Mouse (Mus musculus) forebrain, embryonic 15.5 days (tissue): ENCODE measurements around the gene Nfkb1. TPM values are rescaled to one million over a fixed set of nuclear protein-coding genes. Genes with fewer than 3 reads are reported as not detected.
A peak's percentile ranks its signal among the peaks of the same experiment; 100 is the strongest.

Experiments
- ATAC-seq: fragments of 200-750 bp; cut with Nextera tagmentation; replicated peaks from 2 replicates; pipeline ENCODE4 v1.8.0; 2017; ENCODE audit warnings: mild to moderate bottlenecking, moderate TSS enrichment, moderate library complexity
- H3K27ac ChIP-seq: fragments of 300-500 bp; sonication (generic); replicated peaks from 2 replicates; pipeline ENCODE4 v1.5.1; 2015; ENCODE audit warnings: mild to moderate bottlenecking, inconsistent platforms
- H3K27me3 ChIP-seq: fragments of 300-500 bp; sonication (generic); 2 replicates; pipeline ENCODE4 v1.6.1; 2015; ENCODE audit warnings: inconsistent platforms
- H3K36me3 ChIP-seq: fragments of 300-500 bp; sonication (generic); 2 replicates; pipeline ENCODE4 v1.6.1; 2015; ENCODE audit warnings: mild to moderate bottlenecking, inconsistent platforms
- H3K4me1 ChIP-seq: fragments of 300-500 bp; sonication (generic); 2 replicates; pipeline ENCODE4 v1.6.1; 2015; ENCODE audit warnings: inconsistent platforms
- H3K4me2 ChIP-seq: fragments of 300-500 bp; sonication (generic); replicated peaks from 2 replicates; pipeline ENCODE4 v1.6.1; 2015; ENCODE audit warnings: mild to moderate bottlenecking, inconsistent platforms
- H3K4me3 ChIP-seq: fragments of 300-500 bp; sonication (generic); 2 replicates; pipeline ENCODE4 v1.5.1; 2015; ENCODE audit warnings: mild to moderate bottlenecking, inconsistent platforms
- H3K9ac ChIP-seq: fragments of 300-500 bp; sonication (generic); replicated peaks from 2 replicates; pipeline ENCODE4 v1.6.1; 2015; ENCODE audit warnings: mild to moderate bottlenecking, inconsistent platforms
- H3K9me3 ChIP-seq: fragments of 300-500 bp; sonication (generic); 2 replicates; pipeline ENCODE4 v1.6.1; 2016; ENCODE audit warnings: inconsistent platforms
- WGBS: fragments of 180-500 bp; shearing (Covaris S2); methylation state at CpG from one replicate; pipeline ENCODE4 v1.1.7; 2015; ENCODE audit warnings: mixed read lengths; 5-methylcytosine and 5-hydroxymethylcytosine counted together
- polyA plus RNA-seq: library from polyadenylated mRNA; unstranded; fragments of >200 nt; fragmentation: Nextera tagmentation; extraction: Ambion mirVana; gene quantifications from 2 replicates; pipeline ENCODE4 v1.2.1, GENCODE M21; 2015

Gene Nfkb1
- polyA plus RNA-seq, 1 experiment from 2014 or later = 7.1 TPM

DNA sequence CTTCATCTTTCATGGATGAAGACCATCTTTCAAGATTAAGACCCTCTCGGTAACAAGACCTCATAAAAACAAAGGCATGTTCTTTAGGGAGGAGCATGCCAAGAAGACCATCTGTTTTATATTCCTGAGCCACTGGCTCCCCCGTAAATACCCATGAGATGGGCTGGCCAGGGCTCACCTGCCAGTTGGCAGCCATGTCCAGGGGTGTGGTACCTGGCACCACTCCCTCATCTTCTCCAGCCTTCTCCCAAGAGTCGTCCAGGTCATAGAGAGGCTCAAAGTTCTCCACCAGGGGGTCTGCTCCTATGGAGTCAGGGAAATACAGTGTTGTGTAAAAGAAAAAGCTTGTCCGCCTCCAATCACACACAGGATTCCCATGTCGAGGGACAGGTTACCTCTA lies 100.0 kb downstream of the Nfkb1 start:
- WGBS = 61% methylated on average over 5 of the region's 5 CpGs
- H3K4me1 ChIP-seq = no peaks in the 10 kb centered on the region
- ATAC-seq = peak; percentile 3; the same call in 1 of the 2 replicates
- no peak overlapping the region for H3K9ac ChIP-seq
- peaks cover 7% of the 10 kb centered on the region; the same call in 1 of the 2 replicates for H3K36me3 ChIP-seq
- no peak overlapping the region for H3K4me3 ChIP-seq
- H3K4me2 ChIP-seq = no peak overlapping the region
- H3K27me3 ChIP-seq = no peaks in the 10 kb centered on the region
- no peak overlapping the region for H3K27ac ChIP-seq
- no peaks in the 10 kb centered on the region for H3K9me3 ChIP-seq

DNA sequence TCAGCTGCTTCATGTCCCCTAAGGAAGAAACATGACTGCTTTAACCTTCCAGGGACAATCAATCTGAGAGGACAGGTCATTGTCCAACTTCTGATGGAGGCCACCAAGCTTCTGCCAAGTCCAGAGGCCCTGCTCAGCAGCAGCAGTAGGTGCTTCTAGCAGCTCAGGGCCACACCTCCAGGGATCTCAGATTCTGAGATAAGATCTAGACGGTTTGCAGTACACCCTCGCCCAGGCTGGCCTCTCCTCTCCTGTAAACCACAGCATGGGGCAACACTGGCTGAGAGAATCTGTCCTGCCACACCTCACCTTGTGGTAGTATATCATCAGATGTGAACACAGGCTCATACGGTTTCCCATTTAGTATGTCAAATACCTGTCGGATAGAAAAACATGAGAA lies 100.9 kb downstream of the Nfkb1 start:
- H3K9me3 ChIP-seq = no peaks in the 10 kb centered on the region
- H3K4me2 ChIP-seq = no peak overlapping the region
- no peak overlapping the region for H3K9ac ChIP-seq
- WGBS = 93% methylated on average over 4 of the region's 4 CpGs
- peaks cover 7% of the 10 kb centered on the region; the same call in 1 of the 2 replicates for H3K36me3 ChIP-seq
- H3K27ac ChIP-seq = no peak overlapping the region
- H3K27me3 ChIP-seq = no peaks in the 10 kb centered on the region
- no peaks in the 10 kb centered on the region for H3K4me1 ChIP-seq
- no peak for ATAC-seq
- no peak overlapping the region for H3K4me3 ChIP-seq

GRCm38 (mm10) chr3:135586471-135586880 lies 104.9 kb downstream of the Nfkb1 start:
- WGBS = 89% methylated on average over 4 of the region's 4 CpGs
- H3K4me1 ChIP-seq = peaks cover 6% of the 10 kb centered on the region
- H3K27ac ChIP-seq = no peak overlapping the region
- H3K9me3 ChIP-seq = no peaks in the 10 kb centered on the region
- no peak for ATAC-seq
- no peak overlapping the region for H3K4me3 ChIP-seq
- H3K27me3 ChIP-seq = no peaks in the 10 kb centered on the region
- no peak overlapping the region for H3K4me2 ChIP-seq
- peaks cover 10% of the 10 kb centered on the region; the same call in 1 of the 2 replicates for H3K36me3 ChIP-seq
- H3K9ac ChIP-seq = no peak overlapping the region

DNA sequence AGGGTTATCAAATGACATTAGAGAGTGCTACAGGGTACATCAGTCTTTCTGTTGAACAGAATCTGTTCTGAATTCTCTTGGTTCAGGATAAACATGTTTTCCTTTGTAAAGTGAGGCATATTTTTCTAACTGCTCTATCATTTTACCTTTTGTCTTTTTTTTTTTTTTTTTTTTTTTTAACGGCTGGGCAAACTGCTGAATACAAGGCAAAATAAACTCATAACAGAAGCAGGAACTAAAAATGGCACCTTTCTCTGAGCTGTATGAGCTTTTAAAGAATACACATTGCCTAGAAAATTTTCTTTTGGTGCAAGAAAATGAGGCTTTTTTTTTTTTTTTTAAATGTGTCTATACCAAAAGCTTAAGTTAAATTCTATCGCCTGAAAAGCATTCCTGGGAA lies 105.3 kb downstream of the Nfkb1 start:
- H3K27me3 ChIP-seq = no peaks in the 10 kb centered on the region
- no peaks in the 10 kb centered on the region for H3K9me3 ChIP-seq
- WGBS = 93% methylated on average over 2 of the region's 2 CpGs
- no peak overlapping the region for H3K4me3 ChIP-seq
- peaks cover 8% of the 10 kb centered on the region for H3K4me1 ChIP-seq
- no peak overlapping the region for H3K4me2 ChIP-seq
- ATAC-seq = no peak
- peaks cover 10% of the 10 kb centered on the region; the same call in 1 of the 2 replicates for H3K36me3 ChIP-seq
- no peak overlapping the region for H3K27ac ChIP-seq
- no peak overlapping the region for H3K9ac ChIP-seq

DNA sequence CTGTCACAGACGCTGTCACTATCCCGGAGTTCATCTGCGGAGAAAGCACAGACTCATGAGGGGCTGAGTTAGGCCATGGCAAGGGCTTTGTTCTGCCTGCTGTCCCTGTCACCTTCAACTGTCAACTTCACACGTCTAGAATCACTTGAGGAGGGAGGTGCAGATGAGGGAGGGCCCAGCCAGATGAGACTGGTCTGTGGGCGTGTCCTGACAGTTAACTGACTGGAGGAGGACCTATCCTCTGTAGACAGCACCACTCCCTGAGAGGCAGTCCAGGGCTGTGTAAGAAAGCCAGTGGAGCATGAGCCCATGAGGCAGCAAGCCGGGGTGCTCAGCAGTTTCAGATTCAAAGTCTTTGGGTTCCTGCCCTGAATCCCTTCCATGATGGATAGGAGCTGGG lies 105.9 kb downstream of the Nfkb1 start:
- Histone ChIP-seq H3K9ac (no peak overlapping the region), H3K4me1 (peaks cover 8% of the 10 kb centered on the region), H3K27ac (no peak overlapping the region), H3K4me3 (no peak overlapping the region), H3K36me3 (peaks cover 6% of the 10 kb centered on the region; the same call in 1 of the 2 replicates), H3K4me2 (no peak overlapping the region), H3K9me3 (no peaks in the 10 kb centered on the region), H3K27me3 (no peaks in the 10 kb centered on the region)
- 56% methylated on average over 6 of the region's 6 CpGs for WGBS
- peak; percentile 63; the same call in 1 of the 2 replicates for ATAC-seq

GRCm38 (mm10) chr3:135582246-135582645 lies 109.1 kb downstream of the Nfkb1 start:
- Histone ChIP-seq H3K27me3 (no peaks in the 10 kb centered on the region), H3K9me3 (no peaks in the 10 kb centered on the region), H3K4me1 (peaks cover 8% of the 10 kb centered on the region), H3K9ac (no peak overlapping the region), H3K4me3 (no peak overlapping the region), H3K36me3 (peaks cover 2% of the 10 kb centered on the region; the same call in 1 of the 2 replicates), H3K27ac (no peak overlapping the region), H3K4me2 (no peak overlapping the region)
- ATAC-seq = no peak
- WGBS = 79% methylated on average over 7 of the region's 7 CpGs

GRCm38 (mm10) chr3:135581606-135582117 lies 109.7 kb downstream of the Nfkb1 start:
- Histone ChIP-seq H3K36me3 (peaks cover 2% of the 10 kb centered on the region; the same call in 1 of the 2 replicates), H3K27ac (0 out of 2 replicates have a peak overlapping the region, but pooled peaks have one; percentile 11), H3K4me2 (no peak overlapping the region), H3K9ac (no peak overlapping the region), H3K9me3 (no peaks in the 10 kb centered on the region), H3K27me3 (no peaks in the 10 kb centered on the region), H3K4me3 (no peak overlapping the region), H3K4me1 (peaks cover 8% of the 10 kb centered on the region)
- WGBS = 10% methylated on average over 10 of the region's 10 CpGs
- peak; percentile 64 for ATAC-seq

DNA sequence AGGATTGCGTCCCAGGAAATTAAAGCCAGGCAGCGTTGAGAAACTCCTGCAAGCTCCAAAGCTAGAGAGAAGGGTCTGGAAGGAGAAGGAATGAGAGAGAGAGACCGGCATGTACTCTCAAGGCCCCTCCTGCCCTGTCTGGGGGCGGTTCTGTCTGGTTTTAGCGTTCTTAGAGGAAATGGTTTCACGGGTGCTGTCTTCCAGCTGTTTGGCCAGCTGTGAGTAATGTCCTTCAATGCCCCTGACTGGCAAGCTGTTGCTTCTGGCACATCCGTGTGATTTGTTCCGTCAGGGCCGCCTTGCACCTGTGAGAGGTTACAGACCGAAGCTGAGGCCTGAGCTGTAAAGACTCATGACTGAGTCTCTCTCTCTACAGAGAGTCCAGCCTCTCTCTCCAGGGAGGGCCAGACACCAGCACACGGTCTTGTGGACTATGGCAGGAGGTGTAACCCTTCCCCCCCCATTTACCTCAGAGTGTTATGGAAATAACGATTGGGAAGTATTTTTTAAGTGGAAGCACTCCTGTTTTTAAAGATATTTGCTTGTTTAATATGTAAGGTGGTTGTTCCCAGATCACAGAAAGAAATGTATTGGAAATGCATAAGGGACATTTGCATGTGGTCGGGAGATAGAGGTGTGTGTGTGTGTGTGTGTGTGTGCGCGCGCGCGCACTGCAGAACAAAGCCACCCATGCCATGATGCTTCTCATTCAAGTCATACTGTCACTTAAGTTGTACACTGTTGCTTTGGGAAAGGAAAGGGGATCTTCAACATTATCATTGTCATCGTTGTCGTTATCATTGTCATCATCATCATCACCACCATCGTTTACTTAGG lies 110.7 kb downstream of the Nfkb1 start:
- no peak overlapping the region for H3K27ac ChIP-seq
- H3K9ac ChIP-seq = no peak overlapping the region
- ATAC-seq = no peak
- H3K4me2 ChIP-seq = no peak overlapping the region
- WGBS = 86% methylated on average over 21 of the region's 21 CpGs
- no peak overlapping the region for H3K4me3 ChIP-seq
- H3K9me3 ChIP-seq = no peaks in the 10 kb centered on the region
- 0 out of 2 replicates have a peak, but pooled peaks cover 2% of the 10 kb centered on the region for H3K36me3 ChIP-seq
- peaks cover 8% of the 10 kb centered on the region for H3K4me1 ChIP-seq
- no peaks in the 10 kb centered on the region for H3K27me3 ChIP-seq

DNA sequence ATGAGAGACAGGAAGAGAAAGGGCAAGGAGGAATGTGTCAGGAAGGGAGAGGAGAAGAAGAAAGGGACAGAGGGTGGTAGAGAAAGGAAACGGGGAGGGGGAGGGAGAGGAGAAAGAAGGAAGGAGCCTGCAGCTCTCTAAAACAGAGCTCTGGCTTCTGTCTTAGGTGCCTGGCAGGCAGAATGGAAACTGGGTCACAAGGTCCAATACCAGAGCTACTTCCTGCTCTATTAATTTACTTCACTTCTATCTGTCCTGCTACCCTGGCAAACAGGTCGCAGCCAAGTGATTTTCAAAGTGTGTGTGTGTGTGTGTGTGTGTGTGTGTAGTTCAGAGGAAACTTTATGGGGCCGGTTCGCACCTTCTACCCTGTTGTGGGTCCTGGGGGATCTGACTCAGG lies 112.2 kb downstream of the Nfkb1 start:
- no peaks in the 10 kb centered on the region for H3K9me3 ChIP-seq
- ATAC-seq = no peak
- no peak overlapping the region for H3K27ac ChIP-seq
- no peak overlapping the region for H3K9ac ChIP-seq
- H3K4me3 ChIP-seq = no peak overlapping the region
- H3K36me3 ChIP-seq = no peaks in the 10 kb centered on the region
- peaks cover 8% of the 10 kb centered on the region for H3K4me1 ChIP-seq
- 68% methylated on average over 4 of the region's 4 CpGs for WGBS
- no peak overlapping the region for H3K4me2 ChIP-seq
- no peaks in the 10 kb centered on the region for H3K27me3 ChIP-seq

DNA sequence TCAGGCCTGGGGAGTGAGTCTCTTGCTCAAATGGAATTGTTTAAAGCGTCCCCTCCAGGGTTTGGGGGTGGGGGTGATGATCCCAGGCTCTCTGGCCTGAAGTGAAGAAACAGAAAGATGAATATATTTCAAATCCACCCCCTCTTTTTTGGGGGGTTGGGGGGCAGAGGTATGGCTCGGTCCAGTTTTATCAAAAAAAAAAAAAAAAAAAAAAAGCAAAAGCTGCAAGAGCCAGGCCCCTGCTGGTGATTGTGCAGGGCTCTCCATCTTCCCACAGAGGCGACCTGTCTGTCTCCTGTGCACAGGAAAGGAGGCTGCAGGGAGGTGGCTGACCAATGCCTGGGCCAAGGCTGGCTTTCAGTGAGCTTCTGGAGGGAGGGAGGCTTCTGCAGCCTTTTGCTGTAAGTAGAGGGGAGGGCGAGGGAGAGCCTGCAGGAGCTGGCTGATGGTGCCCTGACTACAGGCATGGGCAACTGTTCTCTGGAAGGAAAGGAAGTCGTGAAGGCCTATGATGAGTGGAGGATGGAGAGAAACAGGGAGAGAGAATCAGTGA lies 112.7 kb downstream of the Nfkb1 start:
- Histone ChIP-seq H3K4me1 (peaks cover 8% of the 10 kb centered on the region), H3K27ac (no peak overlapping the region), H3K9ac (no peak overlapping the region), H3K27me3 (no peaks in the 10 kb centered on the region), H3K4me3 (no peak overlapping the region), H3K9me3 (no peaks in the 10 kb centered on the region), H3K36me3 (no peaks in the 10 kb centered on the region), H3K4me2 (no peak overlapping the region)
- 46% methylated on average over 5 of the region's 5 CpGs for WGBS
- ATAC-seq = no peak

DNA sequence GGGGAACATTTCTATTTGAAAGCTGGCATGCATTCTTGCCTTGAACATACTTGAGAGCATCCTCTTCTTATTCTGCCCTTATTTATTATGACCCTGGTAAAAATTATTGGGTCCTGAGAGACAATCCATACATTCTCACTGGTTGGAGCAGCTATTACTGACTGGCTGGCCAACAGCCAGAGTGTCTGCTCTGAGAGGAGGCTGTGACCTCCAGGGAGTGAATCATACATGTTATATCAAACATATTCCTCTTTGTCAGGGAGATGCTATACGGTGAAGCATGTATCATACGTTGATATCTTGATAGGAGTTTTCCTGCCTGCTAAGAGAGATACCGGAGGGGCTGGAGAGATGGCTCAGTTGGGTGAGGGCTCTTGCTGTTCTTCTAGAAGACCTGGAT lies 116.2 kb downstream of the Nfkb1 start:
- Histone ChIP-seq H3K36me3 (no peaks in the 10 kb centered on the region), H3K27me3 (no peaks in the 10 kb centered on the region), H3K9me3 (no peaks in the 10 kb centered on the region), H3K4me3 (no peak overlapping the region), H3K27ac (no peak overlapping the region), H3K4me1 (no peaks in the 10 kb centered on the region), H3K4me2 (no peak overlapping the region), H3K9ac (no peak overlapping the region)
- 97% methylated on average over 3 of the region's 3 CpGs for WGBS
- ATAC-seq = no peak

DNA sequence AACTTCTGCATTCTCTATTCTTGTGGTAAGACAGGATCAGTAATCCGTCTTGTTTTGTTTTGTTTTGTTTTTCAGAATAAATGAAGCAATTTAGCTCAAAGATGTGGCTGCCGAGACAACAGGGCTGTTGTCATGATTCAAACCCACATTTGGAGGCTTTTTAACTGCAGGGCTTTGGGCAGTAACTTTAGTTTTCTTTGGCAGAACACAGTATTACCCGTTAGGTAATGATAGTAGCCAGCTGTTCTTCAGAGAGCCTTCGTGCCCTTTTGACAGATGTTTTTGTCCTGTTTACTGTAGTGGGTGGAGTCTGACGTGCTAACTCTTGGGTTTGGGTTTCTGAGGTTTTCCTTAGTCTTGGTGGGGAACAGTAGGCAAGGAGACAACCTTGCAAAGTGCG lies 118.3 kb downstream of the Nfkb1 start:
- H3K4me1 ChIP-seq = no peaks in the 10 kb centered on the region
- no peak overlapping the region for H3K9ac ChIP-seq
- no peak overlapping the region for H3K27ac ChIP-seq
- H3K36me3 ChIP-seq = no peaks in the 10 kb centered on the region
- no peaks in the 10 kb centered on the region for H3K27me3 ChIP-seq
- no peak for ATAC-seq
- WGBS = 53% methylated on average over 6 of the region's 6 CpGs
- H3K4me3 ChIP-seq = no peak overlapping the region
- H3K4me2 ChIP-seq = no peak overlapping the region
- H3K9me3 ChIP-seq = no peaks in the 10 kb centered on the region
